Comparison of ENCODE assay signal across 24 mouse cellular contexts in the genomic region with DNA sequence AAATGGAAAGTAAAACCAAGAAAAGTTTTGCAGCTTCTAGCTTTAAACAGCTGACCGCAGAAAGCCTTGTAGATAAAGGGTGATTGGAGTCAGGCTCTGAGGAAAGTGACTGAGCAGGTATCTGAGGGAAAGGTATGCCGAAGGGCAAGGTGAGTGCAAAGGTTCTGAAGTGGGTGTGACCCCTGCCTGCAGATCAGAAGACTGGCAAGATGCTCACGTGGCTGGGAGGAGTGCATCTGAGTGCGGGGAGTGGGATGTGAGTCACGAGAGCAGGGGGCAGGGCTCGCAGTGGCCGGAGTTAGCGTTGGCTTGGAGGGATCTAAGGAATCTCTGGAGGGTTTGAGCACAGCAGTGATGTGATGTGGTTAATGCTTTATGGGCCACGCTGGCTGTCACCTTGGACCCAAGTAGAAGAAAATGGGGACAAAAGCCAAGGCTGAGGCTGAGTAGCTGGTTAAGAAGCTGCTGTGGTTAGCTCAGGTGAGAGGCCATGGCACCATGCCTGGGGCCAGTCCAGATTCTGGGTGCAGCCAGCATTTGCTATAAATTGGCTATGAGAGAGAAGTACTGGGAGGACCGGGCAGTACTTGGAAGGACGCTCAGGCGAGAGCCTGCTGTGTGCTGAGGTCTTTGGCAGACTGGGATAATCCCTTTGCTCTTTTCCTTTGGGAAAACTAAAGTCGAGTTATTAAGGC. TPM values are rescaled to one million over a fixed set of nuclear protein-coding genes. Genes with fewer than 3 reads are reported as not detected.
DNase-seq lines count a peak whose midpoint lies in the region; ATAC-seq and TF ChIP-seq lines count a peak whose summit lies in the region.
"Had no signal": no experiment of that assay in that cellular context is flagged by ENCODE, and none has a peak within 500 bp of the region (broad histone marks: within the 10 kb centered on the region; RNA-seq: fewer than 3 reads in every experiment).

No protein-coding gene starts in this region.

- DNase-seq in adrenal gland, postnatal 14 days, result peak; percentile 66
- no peak for DNase-seq in adrenal gland, adult 2 months
- DNase-seq in kidney, adult 2 months, result peak; percentile 56
- no peak for DNase-seq in kidney, postnatal 25 days
- peak; percentile 39 for DNase-seq in urinary bladder, adult 2 months (ENCODE audit: low spot score)
- DNase-seq in urinary bladder, postnatal 14 days (ENCODE audit: low spot score), result no peak
- DNase-seq: forebrain, postnatal 0 days; layer of hippocampus, adult 9-11 months; left cerebral cortex, postnatal 4 days; liver; lung, adult 2 months; right cerebral cortex, postnatal 25 days had no signal

- H3K36me3 ChIP-seq in kidney, adult 2 months (ENCODE audit: control insufficient read depth, insufficient read depth, low read length), result peaks cover 3% of the 10 kb centered on the region
- H3K36me3 ChIP-seq in forebrain, embryonic 16.5 days (ENCODE audit: control insufficient read depth, insufficient read depth), result peaks cover 53% of the 10 kb centered on the region

- H3K4me3 ChIP-seq in kidney, adult 2 months (ENCODE audit: insufficient read depth, low read depth, low read length), result no peak overlapping the region
- H3K4me3 ChIP-seq in forebrain, embryonic 16.5 days (replicated peaks; ENCODE audit: low read length), result no peak overlapping the region
- H3K4me3 ChIP-seq: heart, embryonic 13.5 days; hindbrain, embryonic 15.5 days; left cerebral cortex, adult 2 months had no signal

- peaks cover 7% of the 10 kb centered on the region; the same call in 1 of the 2 replicates for H3K4me1 ChIP-seq in kidney, adult 2 months (ENCODE audit: control insufficient read depth, insufficient read depth, low read length)
- peaks cover 19% of the 10 kb centered on the region for H3K4me1 ChIP-seq in forebrain, embryonic 16.5 days (replicated peaks; ENCODE audit: control insufficient read depth, insufficient read depth, low read length)

- H3K27ac ChIP-seq in kidney, adult 2 months (ENCODE audit: insufficient read depth, low read depth, low read length), result no peak overlapping the region
- no peak overlapping the region for H3K27ac ChIP-seq in forebrain, embryonic 16.5 days (ENCODE audit: low read length)
- H3K27ac ChIP-seq: heart, embryonic 13.5 days; hindbrain, embryonic 15.5 days; left cerebral cortex, adult 2 months; macrophage had no signal

- ATAC-seq in forebrain, embryonic 16.5 days, result no peak
- ATAC-seq: CD4-positive, CD25-positive, alpha-beta regulatory T cell, adult 4 months; forebrain, postnatal 0 days had no signal

- no peak for TF ChIP-seq POLR2A in kidney, adult 2 months (IDR thresholded peaks at IDR 0.05; ENCODE audit: low read depth, low read length)

- H3K9ac ChIP-seq in forebrain, embryonic 16.5 days (replicated peaks; ENCODE audit: low read depth, low read length), result no peak overlapping the region
- H3K9ac ChIP-seq: forebrain, postnatal 0 days; heart, embryonic 13.5 days; hindbrain, embryonic 15.5 days had no signal

- 81% methylated on average over 13 of the region's 13 CpGs for WGBS in kidney, adult 2 months
- WGBS in forebrain, embryonic 16.5 days, result 90% methylated on average over 13 of the region's 13 CpGs

- no peaks in the 10 kb centered on the region for H3K27me3 ChIP-seq in kidney, adult 2 months (replicated peaks; ENCODE audit: control insufficient read depth, insufficient read depth, low read length)
- H3K27me3 ChIP-seq in forebrain, embryonic 16.5 days (replicated peaks; ENCODE audit: control insufficient read depth, insufficient read depth, low read length), result no peaks in the 10 kb centered on the region
- H3K27me3 ChIP-seq: heart, embryonic 13.5 days; hindbrain, embryonic 15.5 days had no signal

- H3K4me2 ChIP-seq in forebrain, embryonic 16.5 days (ENCODE audit: low read length), result no peak overlapping the region
- H3K4me2 ChIP-seq: heart, embryonic 13.5 days; hindbrain, embryonic 15.5 days; midbrain, embryonic 11.5 days had no signal

- no peak for TF ChIP-seq CTCF in kidney, adult 2 months (conservative IDR thresholded peaks at IDR 0.05; ENCODE audit: insufficient read depth, insufficient read length, low read depth, low read length)

- no peaks in the 10 kb centered on the region for H3K9me3 ChIP-seq in forebrain, embryonic 16.5 days (ENCODE audit: control insufficient read depth, low read length)
- H3K9me3 ChIP-seq: heart, embryonic 13.5 days; hindbrain, embryonic 15.5 days had no signal

RNA-seq across cellular contexts. Expression of gene Mtmr4, which starts 7.6 kb away (rescaled TPM):
- 23.7 and 27.7 TPM in 2 replicates for total RNA-seq in adrenal gland, postnatal 14 days (2021)
- 10 to 100 TPM; 24.6 to 31.1 TPM for total RNA-seq in adrenal gland, adult 2 months (2021)
- 13.0 and 15.2 TPM in 2 replicates for polyA plus RNA-seq in adrenal gland, adult 2 months (2012; rRNA removed)
- polyA plus RNA-seq in kidney, adult 2 months (2012; rRNA removed), result 26.0 and 29.3 TPM in 2 replicates
- polyA plus RNA-seq in urinary bladder, adult 2 months (2012; rRNA removed), result 26.1 and 27.2 TPM in 2 replicates
- polyA plus RNA-seq in forebrain, embryonic 16.5 days (2015; fragmentation: Nextera tagmentation; extraction: Ambion mirVana), result 65.1 and 71.5 TPM in 2 replicates

RNA-seq across cellular contexts. Expression of gene Hsf5, which starts 17.4 kb away (rescaled TPM):
- not detected in 2 replicates for total RNA-seq in adrenal gland, postnatal 14 days (2021)
- total RNA-seq in adrenal gland, adult 2 months (2021), result under 1 TPM in 1 of 2 experiments, not detected in 1; 0.12 TPM
- polyA plus RNA-seq in adrenal gland, adult 2 months (2012; rRNA removed), result 0.04 TPM in 1 of 2 replicates, not detected in the other
- polyA plus RNA-seq in kidney, adult 2 months (2012; rRNA removed), result 0.05 and 0.12 TPM in 2 replicates
- polyA plus RNA-seq in urinary bladder, adult 2 months (2012; rRNA removed), result 0.10 TPM in 2 replicates
- polyA plus RNA-seq in forebrain, embryonic 16.5 days (2015; fragmentation: Nextera tagmentation; extraction: Ambion mirVana), result 0.45 and 0.46 TPM in 2 replicates
- total RNA-seq: heart, postnatal 25 days had no signal
- polyA plus RNA-seq: macrophage had no signal

RNA-seq across cellular contexts. Expression of gene Sept4, which starts 30.8 kb away (rescaled TPM):
- 44.4 and 45.3 TPM in 2 replicates for total RNA-seq in adrenal gland, postnatal 14 days (2021)
- total RNA-seq in adrenal gland, adult 2 months (2021), result 10 to 100 TPM; 42.0 to 52.8 TPM
- polyA plus RNA-seq in adrenal gland, adult 2 months (2012; rRNA removed), result 14.8 and 14.9 TPM in 2 replicates
- 36.6 and 43.1 TPM in 2 replicates for polyA plus RNA-seq in kidney, adult 2 months (2012; rRNA removed)
- 57.9 and 72.5 TPM in 2 replicates for polyA plus RNA-seq in urinary bladder, adult 2 months (2012; rRNA removed)
- polyA plus RNA-seq in forebrain, embryonic 16.5 days (2015; fragmentation: Nextera tagmentation; extraction: Ambion mirVana), result 21.9 and 22.9 TPM in 2 replicates
- polyA plus RNA-seq: macrophage had no signal

RNA-seq across cellular contexts. Expression of gene Gm11492, which starts 33.1 kb away (rescaled TPM):
- total RNA-seq in adrenal gland, postnatal 14 days (2021), result not detected in 2 replicates
- not detected for total RNA-seq in adrenal gland, adult 2 months (2021)
- polyA plus RNA-seq in adrenal gland, adult 2 months (2012; rRNA removed), result not detected in 2 replicates
- polyA plus RNA-seq in kidney, adult 2 months (2012; rRNA removed), result not detected in 2 replicates
- not detected in 2 replicates for polyA plus RNA-seq in urinary bladder, adult 2 months (2012; rRNA removed)
- not detected in 2 replicates for polyA plus RNA-seq in forebrain, embryonic 16.5 days (2015; fragmentation: Nextera tagmentation; extraction: Ambion mirVana)
- total RNA-seq: forebrain, postnatal 0 days; heart, postnatal 25 days; left cerebral cortex, adult 2 months; left cerebral cortex, postnatal 4 days had no signal
- polyA plus RNA-seq: CD4-positive, CD25-positive, alpha-beta regulatory T cell, adult 4 months; embryonic facial prominence, embryonic 14.5 days; forebrain, postnatal 0 days; heart, embryonic 13.5 days; hindbrain, embryonic 15.5 days; kidney, embryonic 16.5 days; lung, adult 2 months; macrophage; midbrain, embryonic 11.5 days; stomach, embryonic 16.5 days; thymus, postnatal 0 days had no signal

Comparison
In these comparisons a context has a peak if more than half of its experiments do, and no peak if none do; other contexts are left out.
1. DNase-seq: peak in adrenal gland, postnatal 14 days (single experiment), kidney, adult 2 months (single experiment) and urinary bladder, adult 2 months (single experiment); none in adrenal gland, adult 2 months (single experiment), kidney, postnatal 25 days (0 of 2) and urinary bladder, postnatal 14 days (single experiment).